Comparison of ENCODE assay signal across 25 mouse cellular contexts in genomic region chr2:156958496-156959252, GRCm38 (mm10). TPM values are rescaled to one million over a fixed set of nuclear protein-coding genes. Genes with fewer than 3 reads are reported as not detected.
DNase-seq lines count a peak whose midpoint lies in the region; ATAC-seq and TF ChIP-seq lines count a peak whose summit lies in the region.
"Had no signal": no experiment of that assay in that cellular context is flagged by ENCODE, and none has a peak within 500 bp of the region (broad histone marks: within the 10 kb centered on the region; RNA-seq: fewer than 3 reads in every experiment).

No protein-coding gene starts in this region.

- no peak overlapping the region for H3K4me2 ChIP-seq in stomach, embryonic 15.5 days
- H3K4me2 ChIP-seq in stomach, postnatal 0 days (replicated peaks; ENCODE audit: low read depth), result no peak overlapping the region
- 0 out of 2 replicates have a peak overlapping the region, but pooled peaks have one; percentile 14 for H3K4me2 ChIP-seq in liver, embryonic 16.5 days (ENCODE audit: low read depth, low read length)
- H3K4me2 ChIP-seq in midbrain, embryonic 16.5 days (ENCODE audit: low read length), result no peak overlapping the region
- H3K4me2 ChIP-seq: heart, embryonic 12.5 days; midbrain, embryonic 13.5 days had no signal

- H3K27ac ChIP-seq in stomach, embryonic 15.5 days, result no peak overlapping the region
- H3K27ac ChIP-seq in stomach, postnatal 0 days (replicated peaks), result no peak overlapping the region
- peak overlapping the region; percentile 86 for H3K27ac ChIP-seq in liver, embryonic 16.5 days (ENCODE audit: low read length)
- H3K27ac ChIP-seq in midbrain, embryonic 16.5 days (ENCODE audit: low read length), result no peak overlapping the region
- H3K27ac ChIP-seq: forebrain, embryonic 10.5 days; hindbrain, embryonic 10.5 days; hindbrain, postnatal 0 days; midbrain, embryonic 13.5 days had no signal

- no peaks in the 10 kb centered on the region for H3K9me3 ChIP-seq in stomach, embryonic 15.5 days
- H3K9me3 ChIP-seq in stomach, postnatal 0 days (ENCODE audit: control insufficient read depth, low read length), result no peaks in the 10 kb centered on the region
- H3K9me3 ChIP-seq in liver, embryonic 16.5 days (replicated peaks; ENCODE audit: control insufficient read depth, low read length), result no peaks in the 10 kb centered on the region
- H3K9me3 ChIP-seq in midbrain, embryonic 16.5 days (replicated peaks; ENCODE audit: control insufficient read depth, low read length, poor library complexity, severe bottlenecking), result no peaks in the 10 kb centered on the region
- H3K9me3 ChIP-seq: forebrain, embryonic 10.5 days; heart, embryonic 12.5 days; hindbrain, embryonic 10.5 days; midbrain, embryonic 13.5 days had no signal

- no peak for TF ChIP-seq EP300 in stomach, postnatal 0 days (optimal IDR thresholded peaks at IDR 0.05)

- H3K27me3 ChIP-seq in stomach, embryonic 15.5 days (replicated peaks), result no peaks in the 10 kb centered on the region
- no peaks in the 10 kb centered on the region for H3K27me3 ChIP-seq in stomach, postnatal 0 days (ENCODE audit: control insufficient read depth, insufficient read depth, low read length)
- no peaks in the 10 kb centered on the region for H3K27me3 ChIP-seq in liver, embryonic 16.5 days (ENCODE audit: control insufficient read depth, insufficient read depth, low read depth, low read length)
- H3K27me3 ChIP-seq in midbrain, embryonic 16.5 days (ENCODE audit: control insufficient read depth, insufficient read depth, low read depth, low read length), result no peaks in the 10 kb centered on the region
- H3K27me3 ChIP-seq: heart, embryonic 12.5 days; midbrain, embryonic 13.5 days had no signal

- H3K4me1 ChIP-seq in stomach, embryonic 15.5 days, result no peaks in the 10 kb centered on the region
- H3K4me1 ChIP-seq in stomach, postnatal 0 days (replicated peaks; ENCODE audit: control insufficient read depth, insufficient read depth), result no peaks in the 10 kb centered on the region
- peaks cover 33% of the 10 kb centered on the region for H3K4me1 ChIP-seq in liver, embryonic 16.5 days (ENCODE audit: control insufficient read depth, low read depth, low read length)
- H3K4me1 ChIP-seq in midbrain, embryonic 16.5 days (ENCODE audit: control insufficient read depth, insufficient read depth, low read length), result no peaks in the 10 kb centered on the region
- H3K4me1 ChIP-seq: forebrain, embryonic 10.5 days; hindbrain, embryonic 10.5 days; midbrain, embryonic 13.5 days had no signal

- H3K36me3 ChIP-seq in stomach, embryonic 15.5 days, result no peaks in the 10 kb centered on the region
- no peaks in the 10 kb centered on the region for H3K36me3 ChIP-seq in stomach, postnatal 0 days (ENCODE audit: control insufficient read depth, insufficient read depth, low read length)
- no peaks in the 10 kb centered on the region for H3K36me3 ChIP-seq in liver, embryonic 16.5 days (ENCODE audit: control insufficient read depth, insufficient read depth)
- no peaks in the 10 kb centered on the region for H3K36me3 ChIP-seq in midbrain, embryonic 16.5 days (ENCODE audit: control insufficient read depth, insufficient read depth, low read length)
- H3K36me3 ChIP-seq: forebrain, embryonic 10.5 days; heart, embryonic 12.5 days; hindbrain, embryonic 10.5 days had no signal

- DNase-seq in stomach, postnatal 0 days (ENCODE audit: low spot score), result no peak
- peak; percentile 63 for DNase-seq in liver
- no peak for DNase-seq in thymus, postnatal 36 days
- DNase-seq: adrenal gland, postnatal 14 days; cerebellum, adult 11-12 months; cerebellum, postnatal 36 days; gastrocnemius, postnatal 25 days; heart, adult 18-20 months; heart, postnatal 10 days; kidney, postnatal 25 days; layer of hippocampus, adult 9-11 months; lung, adult 18-20 months; lung, postnatal 10 days; thymus, postnatal 14 days had no signal

- H3K4me3 ChIP-seq in stomach, embryonic 15.5 days (replicated peaks), result no peak overlapping the region
- no peak overlapping the region for H3K4me3 ChIP-seq in stomach, postnatal 0 days (ENCODE audit: low read depth, low read length)
- H3K4me3 ChIP-seq in liver, embryonic 16.5 days (ENCODE audit: low read depth, low read length), result no peak overlapping the region
- no peak overlapping the region for H3K4me3 ChIP-seq in midbrain, embryonic 16.5 days (ENCODE audit: low read depth, low read length)
- H3K4me3 ChIP-seq: forebrain, embryonic 10.5 days; heart, embryonic 12.5 days; hindbrain, embryonic 10.5 days; midbrain, embryonic 13.5 days had no signal

- peak; percentile 35; the same call in 1 of the 2 replicates for ATAC-seq in stomach, embryonic 15.5 days (ENCODE audit: insufficient read depth, low FRiP score, low read depth)
- ATAC-seq in stomach, postnatal 0 days (ENCODE audit: low FRiP score, low TSS enrichment), result no peak
- ATAC-seq in liver, embryonic 16.5 days (ENCODE audit: low read depth), result peak; percentile 66
- no peak for ATAC-seq in megakaryocyte, adult 5-6 weeks (ENCODE audit: poor library complexity, severe bottlenecking)
- ATAC-seq in midbrain, embryonic 16.5 days, result no peak
- ATAC-seq: forebrain, embryonic 16.5 days; hindbrain, postnatal 0 days; intestine, embryonic 16.5 days; midbrain, embryonic 13.5 days had no signal

- no peak for TF ChIP-seq CTCF in stomach, postnatal 0 days (IDR thresholded peaks at IDR 0.05; ENCODE audit: low read depth)

- H3K9ac ChIP-seq in stomach, embryonic 15.5 days, result no peak overlapping the region
- H3K9ac ChIP-seq in stomach, postnatal 0 days (ENCODE audit: low read length), result no peak overlapping the region
- H3K9ac ChIP-seq in liver, embryonic 16.5 days (ENCODE audit: low read depth, low read length), result no peak overlapping the region
- no peak overlapping the region for H3K9ac ChIP-seq in midbrain, embryonic 16.5 days (ENCODE audit: low read depth, low read length)
- H3K9ac ChIP-seq: heart, embryonic 12.5 days; midbrain, embryonic 13.5 days had no signal

- 77% methylated on average over 9 of the region's 9 CpGs for WGBS in stomach, embryonic 15.5 days
- 75% methylated on average over 9 of the region's 9 CpGs for WGBS in stomach, postnatal 0 days
- WGBS in liver, embryonic 16.5 days (ENCODE audit: insufficient replicate concordance), result 30% methylated on average over 9 of the region's 9 CpGs
- 90% methylated on average over 9 of the region's 9 CpGs for WGBS in midbrain, embryonic 16.5 days

RNA-seq across cellular contexts. Expression of gene Ndrg3, which starts 33.2 kb away (rescaled TPM):
- 39.5 and 44.0 TPM in 2 replicates for polyA plus RNA-seq in stomach, embryonic 15.5 days (2015; fragmentation: Nextera tagmentation; extraction: Ambion mirVana)
- polyA plus RNA-seq in stomach, postnatal 0 days (2015; fragmentation: Nextera tagmentation; extraction: Ambion mirVana), result 21.1 and 22.4 TPM in 2 replicates
- 30.8 and 32.6 TPM in 2 replicates for polyA plus RNA-seq in liver, embryonic 16.5 days (2015; fragmentation: Nextera tagmentation; extraction: Ambion mirVana)
- total RNA-seq in megakaryocyte, adult 5-6 weeks (2015), result 22.4 and 28.5 TPM in 2 replicates
- 23.9 and 27.3 TPM in 2 replicates for total RNA-seq in megakaryocyte, adult 5-6 weeks (2017)
- 135 and 155 TPM in 2 replicates for polyA plus RNA-seq in midbrain, embryonic 16.5 days (2015; fragmentation: Nextera tagmentation; extraction: Ambion mirVana)

RNA-seq across cellular contexts. Expression of gene Dsn1, which starts 48.3 kb away (rescaled TPM):
- 27.3 and 29.6 TPM in 2 replicates for polyA plus RNA-seq in stomach, embryonic 15.5 days (2015; fragmentation: Nextera tagmentation; extraction: Ambion mirVana)
- 7.9 and 8.6 TPM in 2 replicates for polyA plus RNA-seq in stomach, postnatal 0 days (2015; fragmentation: Nextera tagmentation; extraction: Ambion mirVana)
- polyA plus RNA-seq in liver, embryonic 16.5 days (2015; fragmentation: Nextera tagmentation; extraction: Ambion mirVana), result 26.7 and 28.0 TPM in 2 replicates
- total RNA-seq in megakaryocyte, adult 5-6 weeks (2015), result 13.3 and 14.6 TPM in 2 replicates
- total RNA-seq in megakaryocyte, adult 5-6 weeks (2017), result 36.4 and 47.0 TPM in 2 replicates
- polyA plus RNA-seq in midbrain, embryonic 16.5 days (2015; fragmentation: Nextera tagmentation; extraction: Ambion mirVana), result 7.0 and 9.5 TPM in 2 replicates

Comparison
In these comparisons a context has a peak if more than half of its experiments do, and no peak if none do; other contexts are left out.
1. ATAC-seq: peak in stomach, embryonic 15.5 days (single experiment) and liver, embryonic 16.5 days (single experiment); none in stomach, postnatal 0 days (single experiment), megakaryocyte, adult 5-6 weeks (single experiment) and midbrain, embryonic 16.5 days (single experiment).